Mouse (Mus musculus) heart, embryonic 15.5 days (tissue): Measurements from ENCODE around the gene Tmem168. TPM values are rescaled to one million over a fixed set of nuclear protein-coding genes. Genes with fewer than 3 reads are reported as not detected.
A peak's percentile ranks its signal among the peaks of the same experiment; 100 is the strongest.

Source experiments
- ATAC-seq: fragments of 200-750 bp; cut with Nextera tagmentation; replicated peaks from 2 replicates; pipeline ENCODE4 v1.8.0; 2017; ENCODE audit warnings: low read depth, moderate TSS enrichment; ENCODE audit not compliant: insufficient number of reproducible peaks, insufficient read depth, low FRiP score
- H3K27ac ChIP-seq: fragments of 300-500 bp; sonication (generic); 2 replicates; pipeline ENCODE4 v1.5.1; 2015; ENCODE audit warnings: mild to moderate bottlenecking, inconsistent platforms
- H3K27me3 ChIP-seq: fragments of 300-500 bp; sonication (generic); 2 replicates; pipeline ENCODE4 v1.6.1; 2015; ENCODE audit warnings: inconsistent platforms
- H3K36me3 ChIP-seq: fragments of 300-500 bp; sonication (generic); 2 replicates; pipeline ENCODE4 v1.6.1; 2015; ENCODE audit warnings: mild to moderate bottlenecking, inconsistent platforms
- H3K4me1 ChIP-seq: fragments of 300-500 bp; sonication (generic); replicated peaks from 2 replicates; pipeline ENCODE4 v1.6.1; 2015; ENCODE audit warnings: inconsistent platforms
- H3K4me2 ChIP-seq: fragments of 300-500 bp; sonication (generic); 2 replicates; pipeline ENCODE4 v1.6.1; 2015; ENCODE audit warnings: inconsistent platforms, mild to moderate bottlenecking, moderate library complexity
- H3K4me3 ChIP-seq: fragments of 300-500 bp; sonication (generic); 2 replicates; pipeline ENCODE4 v1.5.1; 2015; ENCODE audit warnings: mild to moderate bottlenecking, inconsistent platforms
- H3K9ac ChIP-seq: fragments of 300-500 bp; sonication (generic); 2 replicates; pipeline ENCODE4 v1.6.1; 2015; ENCODE audit warnings: mild to moderate bottlenecking, inconsistent platforms
- H3K9me3 ChIP-seq: fragments of 300-500 bp; sonication (generic); replicated peaks from 2 replicates; pipeline ENCODE4 v1.6.1; 2016; ENCODE audit warnings: inconsistent platforms
- WGBS: fragments of 180-500 bp; shearing (Covaris S2); methylation state at CpG from one replicate; pipeline ENCODE4 v1.1.7; 2015; ENCODE audit warnings: mixed read lengths; 5-methylcytosine and 5-hydroxymethylcytosine counted together
- polyA plus RNA-seq: library from polyadenylated mRNA; unstranded; fragments of >200 nt; fragmentation: Nextera tagmentation; extraction: Ambion mirVana; gene quantifications from 2 replicates; pipeline ENCODE4 v1.2.1, GENCODE M21; 2015

Tmem168 gene
- polyA plus RNA-seq, 1 experiment from 2014 or later: 30.3 TPM

GRCm38 (mm10) chr6:13610869-13611268, 3.0 kb upstream of the Tmem168 start:
- Histone ChIP-seq H3K27me3 (no peaks in the 10 kb centered on the region), H3K4me1 (peaks cover 12% of the 10 kb centered on the region), H3K36me3 (no peaks in the 10 kb centered on the region), H3K4me3 (no peak overlapping the region), H3K9ac (no peak overlapping the region), H3K4me2 (no peak overlapping the region), H3K9me3 (no peaks in the 10 kb centered on the region), H3K27ac (no peak overlapping the region)
- WGBS: 84% methylated on average over 2 of the region's 2 CpGs
- no peak for ATAC-seq

GRCm38 (mm10) chr6:13609353-13610140, 1.6 kb upstream of the Tmem168 start:
- Histone ChIP-seq H3K27me3 (no peaks in the 10 kb centered on the region), H3K27ac (no peak overlapping the region), H3K9ac (no peak overlapping the region), H3K4me1 (peaks cover 12% of the 10 kb centered on the region), H3K4me3 (no peak overlapping the region), H3K4me2 (no peak overlapping the region), H3K36me3 (no peaks in the 10 kb centered on the region), H3K9me3 (no peaks in the 10 kb centered on the region)
- no peak for ATAC-seq
- WGBS: 71% methylated on average over 5 of the region's 5 CpGs

- ATAC-seq: no peak
Measured at GRCm38 (mm10) chr6:13606921-13607620, 829 bp downstream of the Tmem168 start.

GRCm38 (mm10) chr6:13606394-13606793, 1.5 kb downstream of the Tmem168 start:
- peak overlapping the region; percentile 79 for H3K4me2 ChIP-seq
- no peak for ATAC-seq
- peak overlapping the region; percentile 99 for H3K27ac ChIP-seq
- peaks cover 21% of the 10 kb centered on the region for H3K4me1 ChIP-seq
- H3K9ac ChIP-seq: 0 out of 2 replicates have a peak overlapping the region, but pooled peaks have one; percentile 96
- H3K9me3 ChIP-seq: no peaks in the 10 kb centered on the region
- H3K4me3 ChIP-seq: peak overlapping the region; percentile 94
- peaks cover 10% of the 10 kb centered on the region for H3K36me3 ChIP-seq
- 58% methylated on average over 4 of the region's 4 CpGs for WGBS
- H3K27me3 ChIP-seq: no peaks in the 10 kb centered on the region

More at GRCm38 (mm10) chr6:13606921-13607620, 829 bp downstream of the Tmem168 start:
- Histone ChIP-seq H3K27me3 (no peaks in the 10 kb centered on the region), H3K9me3 (no peaks in the 10 kb centered on the region), H3K36me3 (peaks cover 10% of the 10 kb centered on the region), H3K4me1 (peaks cover 14% of the 10 kb centered on the region), H3K27ac (peak overlapping the region; percentile 99), H3K4me3 (peak overlapping the region; percentile 94), H3K9ac (peak overlapping the region; percentile 96), H3K4me2 (peak overlapping the region; percentile 79)
- WGBS: 6% methylated on average over 15 of the region's 15 CpGs

- Histone ChIP-seq H3K4me1 (peaks cover 29% of the 10 kb centered on the region), H3K4me3 (no peak overlapping the region), H3K4me2 (no peak overlapping the region), H3K27me3 (no peaks in the 10 kb centered on the region), H3K36me3 (peaks cover 10% of the 10 kb centered on the region), H3K27ac (no peak overlapping the region), H3K9me3 (no peaks in the 10 kb centered on the region), H3K9ac (no peak overlapping the region)
- ATAC-seq: no peak
- 92% methylated on average over 6 of the region's 6 CpGs for WGBS
Measured at GRCm38 (mm10) chr6:13603134-13603533, 4.8 kb downstream of the Tmem168 start.

- Histone ChIP-seq H3K4me2 (peak overlapping the region; percentile 47), H3K4me3 (peak overlapping the region; percentile 13; the same call in 1 of the 2 replicates)
- no peak for ATAC-seq
Measured at GRCm38 (mm10) chr6:13601587-13601986, 6.3 kb downstream of the Tmem168 start.

GRCm38 (mm10) chr6:13598239-13598923, 9.5 kb downstream of the Tmem168 start:
- 61% methylated on average over 7 of the region's 7 CpGs for WGBS
- H3K27ac ChIP-seq: no peak overlapping the region
- H3K4me1 ChIP-seq: peaks cover 23% of the 10 kb centered on the region
- H3K27me3 ChIP-seq: no peaks in the 10 kb centered on the region
- H3K9me3 ChIP-seq: no peaks in the 10 kb centered on the region
- no peak overlapping the region for H3K4me3 ChIP-seq
- no peak for ATAC-seq
- H3K4me2 ChIP-seq: no peak overlapping the region
- H3K9ac ChIP-seq: no peak overlapping the region
- H3K36me3 ChIP-seq: peaks cover 22% of the 10 kb centered on the region

More at GRCm38 (mm10) chr6:13601587-13601986, 6.3 kb downstream of the Tmem168 start:
- Histone ChIP-seq H3K27ac (peak overlapping the region; percentile 46), H3K4me1 (peaks cover 29% of the 10 kb centered on the region), H3K36me3 (peaks cover 10% of the 10 kb centered on the region), H3K9ac (no peak overlapping the region), H3K9me3 (no peaks in the 10 kb centered on the region), H3K27me3 (no peaks in the 10 kb centered on the region)
- 24% methylated on average over 6 of the region's 6 CpGs for WGBS

- no peak overlapping the region for H3K27ac ChIP-seq
- no peak overlapping the region for H3K4me2 ChIP-seq
- no peak for ATAC-seq
- peaks cover 4% of the 10 kb centered on the region; the same call in 1 of the 2 replicates for H3K4me1 ChIP-seq
- no peaks in the 10 kb centered on the region for H3K27me3 ChIP-seq
- H3K9me3 ChIP-seq: no peaks in the 10 kb centered on the region
- peaks cover 38% of the 10 kb centered on the region for H3K36me3 ChIP-seq
- 69% methylated on average over 4 of the region's 4 CpGs for WGBS
- H3K4me3 ChIP-seq: no peak overlapping the region
- no peak overlapping the region for H3K9ac ChIP-seq
Measured at GRCm38 (mm10) chr6:13592729-13593345, 15.1 kb downstream of the Tmem168 start.

GRCm38 (mm10) chr6:13586560-13586959, 21.3 kb downstream of the Tmem168 start:
- H3K4me3 ChIP-seq: no peak overlapping the region
- H3K27me3 ChIP-seq: no peaks in the 10 kb centered on the region
- no peak overlapping the region for H3K4me2 ChIP-seq
- no peak overlapping the region for H3K9ac ChIP-seq
- H3K9me3 ChIP-seq: no peaks in the 10 kb centered on the region
- 37% methylated on average over 2 of the region's 2 CpGs for WGBS
- ATAC-seq: no peak
- H3K36me3 ChIP-seq: peaks cover 26% of the 10 kb centered on the region
- peaks cover 7% of the 10 kb centered on the region; the same call in 1 of the 2 replicates for H3K4me1 ChIP-seq
- no peak overlapping the region for H3K27ac ChIP-seq

- H3K27me3 ChIP-seq: no peaks in the 10 kb centered on the region
- peaks cover 23% of the 10 kb centered on the region for H3K36me3 ChIP-seq
- H3K9me3 ChIP-seq: no peaks in the 10 kb centered on the region
- no peak for ATAC-seq
- H3K9ac ChIP-seq: no peak overlapping the region
- H3K4me3 ChIP-seq: no peak overlapping the region
- WGBS: 50% methylated on average over 8 of the region's 8 CpGs
- H3K4me1 ChIP-seq: peaks cover 7% of the 10 kb centered on the region; the same call in 1 of the 2 replicates
- H3K4me2 ChIP-seq: no peak overlapping the region
- H3K27ac ChIP-seq: no peak overlapping the region
Measured at GRCm38 (mm10) chr6:13586154-13586553, 21.7 kb downstream of the Tmem168 start.

- Histone ChIP-seq H3K27me3 (no peaks in the 10 kb centered on the region), H3K9ac (no peak overlapping the region), H3K4me3 (no peak overlapping the region), H3K36me3 (peaks cover 17% of the 10 kb centered on the region), H3K27ac (no peak overlapping the region), H3K9me3 (no peaks in the 10 kb centered on the region), H3K4me1 (peaks cover 7% of the 10 kb centered on the region; the same call in 1 of the 2 replicates), H3K4me2 (no peak overlapping the region)
- 75% methylated on average over 6 of the region's 6 CpGs for WGBS
- no peak for ATAC-seq
Measured at GRCm38 (mm10) chr6:13584788-13585187, 23.1 kb downstream of the Tmem168 start.
